Mouse (Mus musculus) cerebellum, adult (tissue): Measurements from ENCODE around the gene Usp6nl.

Experiments
- ATAC-seq: cut with Nextera tagmentation; 2 replicates; pipeline ENCODE4 v1.9.2; 2017; ENCODE audit warnings: mild to moderate bottlenecking, moderate library complexity, mixed read lengths; ENCODE audit not compliant: insufficient number of reproducible peaks, low FRiP score, low TSS enrichment

Usp6nl gene

GRCm38 (mm10) chr2:6366973-6367372, 44.5 kb downstream of the Usp6nl start:
- ATAC-seq: no peak

GRCm38 (mm10) chr2:6367497-6367896, 45.0 kb downstream of the Usp6nl start:
- ATAC-seq: no peak

GRCm38 (mm10) chr2:6374216-6374615, 51.7 kb downstream of the Usp6nl start:
- ATAC-seq: no peak

- no peak for ATAC-seq
These were observed 53.6 kb downstream of the Usp6nl start for GRCm38 (mm10) chr2:6376071-6376470.

- no peak for ATAC-seq
These were observed 54.5 kb downstream of the Usp6nl start for GRCm38 (mm10) chr2:6376941-6377340.

- ATAC-seq: no peak
These were observed 56.2 kb downstream of the Usp6nl start for GRCm38 (mm10) chr2:6378590-6379205.

- no peak for ATAC-seq
These were observed 57.3 kb downstream of the Usp6nl start for GRCm38 (mm10) chr2:6379731-6380212.

GRCm38 (mm10) chr2:6380401-6380800, 57.9 kb downstream of the Usp6nl start:
- ATAC-seq: no peak

- no peak for ATAC-seq
These were observed 62.1 kb downstream of the Usp6nl start for GRCm38 (mm10) chr2:6384407-6385146.

- no peak for ATAC-seq
These were observed 66.7 kb downstream of the Usp6nl start for GRCm38 (mm10) chr2:6389162-6389561.

- ATAC-seq: no peak
These were observed 68.8 kb downstream of the Usp6nl start for GRCm38 (mm10) chr2:6391261-6391660.

GRCm38 (mm10) chr2:6391940-6392339, 69.5 kb downstream of the Usp6nl start:
- ATAC-seq: no peak

GRCm38 (mm10) chr2:6395851-6396625, 73.6 kb downstream of the Usp6nl start:
- ATAC-seq: no peak

- no peak for ATAC-seq
These were observed 74.2 kb downstream of the Usp6nl start for GRCm38 (mm10) chr2:6396626-6397146.

GRCm38 (mm10) chr2:6397166-6397565, 74.7 kb downstream of the Usp6nl start:
- ATAC-seq: no peak

- no peak for ATAC-seq
These were observed 76.4 kb downstream of the Usp6nl start for GRCm38 (mm10) chr2:6398826-6399225.

GRCm38 (mm10) chr2:6401039-6401438, 78.6 kb downstream of the Usp6nl start:
- ATAC-seq: no peak

- no peak for ATAC-seq
These were observed 80.9 kb downstream of the Usp6nl start for GRCm38 (mm10) chr2:6403375-6403774.

- no peak for ATAC-seq
These were observed 81.5 kb downstream of the Usp6nl start for GRCm38 (mm10) chr2:6403991-6404390.

- no peak for ATAC-seq
These were observed 82.2 kb downstream of the Usp6nl start for GRCm38 (mm10) chr2:6404627-6405026.
